Mouse (Mus musculus) E14TG2a.4 (cell line): ENCODE results near the gene Dkk3.

Experiments
- CTCF ChIP-seq: conservative IDR thresholded peaks from 2 replicates; pipeline ENCODE4 v1.5.1; 2014; ENCODE audit warnings: low read length
- NANOG ChIP-seq: IDR thresholded peaks from 2 replicates; pipeline ENCODE4 v1.6.1; 2014; ENCODE audit warnings: borderline replicate concordance, low read length, mixed read lengths

DNA sequence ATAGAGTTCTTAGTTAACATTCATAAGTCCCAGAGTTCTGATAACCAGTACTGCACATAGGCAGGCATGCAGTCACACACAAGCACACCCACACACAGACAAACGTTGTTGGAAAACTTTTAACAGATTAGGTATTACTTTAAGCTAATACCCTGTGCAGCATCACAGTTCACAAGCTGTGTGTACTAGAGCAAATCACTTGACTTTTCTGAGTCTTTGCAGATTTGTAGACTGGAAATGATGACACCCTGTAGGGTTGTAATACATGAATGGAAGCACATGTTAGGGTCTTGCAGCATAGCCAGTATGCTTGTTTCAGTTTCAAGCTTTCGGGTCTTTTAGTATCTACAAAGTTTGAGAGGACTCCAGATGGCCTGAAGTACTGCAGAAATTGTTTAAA, 74.6 kb downstream of the Dkk3 start:
- TF ChIP-seq CTCF = no peak
- TF ChIP-seq NANOG = no peak
